8 mouse cellular contexts compared by ENCODE assay signal in genomic region chr11:117890519-117891282, GRCm38 (mm10). TPM values are rescaled to one million over a fixed set of nuclear protein-coding genes. Genes with fewer than 3 reads are reported as not detected.
DNase-seq lines count a peak whose midpoint lies in the region; ATAC-seq and TF ChIP-seq lines count a peak whose summit lies in the region.

No protein-coding gene starts in this region.

- H3K4me2 ChIP-seq in lung, embryonic 16.5 days (ENCODE audit: low read depth, low read length), result peak overlapping the region; percentile 16; the same call in 1 of the 2 replicates
- peak overlapping the region; percentile 65 for H3K4me2 ChIP-seq in embryonic facial prominence, embryonic 13.5 days
- peak overlapping the region; percentile 55; the same call in 1 of the 2 replicates for H3K4me2 ChIP-seq in midbrain, embryonic 13.5 days (replicated peaks)

- no peaks in the 10 kb centered on the region for H3K36me3 ChIP-seq in lung, embryonic 16.5 days (ENCODE audit: control insufficient read depth, insufficient read depth, low read length)
- H3K36me3 ChIP-seq in embryonic facial prominence, embryonic 13.5 days, result no peaks in the 10 kb centered on the region
- no peaks in the 10 kb centered on the region for H3K36me3 ChIP-seq in kidney, adult 2 months (ENCODE audit: control insufficient read depth, insufficient read depth, low read length)
- no peaks in the 10 kb centered on the region for H3K36me3 ChIP-seq in midbrain, embryonic 13.5 days

- no peaks in the 10 kb centered on the region for H3K9me3 ChIP-seq in lung, embryonic 16.5 days (ENCODE audit: control insufficient read depth, low read length)
- H3K9me3 ChIP-seq in embryonic facial prominence, embryonic 13.5 days, result no peaks in the 10 kb centered on the region
- no peaks in the 10 kb centered on the region for H3K9me3 ChIP-seq in midbrain, embryonic 13.5 days

- peak; percentile 56 for TF ChIP-seq CTCF in kidney, adult 2 months (conservative IDR thresholded peaks at IDR 0.05; ENCODE audit: insufficient read depth, insufficient read length, low read depth, low read length)

- no peak overlapping the region for H3K27ac ChIP-seq in lung, embryonic 16.5 days (ENCODE audit: low read length)
- no peak overlapping the region for H3K27ac ChIP-seq in embryonic facial prominence, embryonic 13.5 days
- H3K27ac ChIP-seq in kidney, adult 2 months (ENCODE audit: insufficient read depth, low read depth, low read length), result no peak overlapping the region
- 0 out of 2 replicates have a peak overlapping the region, but pooled peaks have one; percentile 80 for H3K27ac ChIP-seq in midbrain, embryonic 13.5 days

- DNase-seq in lung, adult 18-20 months, result no peak
- DNase-seq in kidney, adult 2 months, result peak; percentile 57
- no peak for DNase-seq in cerebellum, adult 9-11 months
- no peak for DNase-seq in left cerebral cortex, postnatal 14 days (ENCODE audit: low spot score in 2 of 2)
- no peak for DNase-seq in layer of hippocampus, postnatal 14 days (ENCODE audit: low spot score in 2 of 2)

- H3K4me3 ChIP-seq in lung, embryonic 16.5 days (ENCODE audit: low read length), result no peak overlapping the region
- no peak overlapping the region for H3K4me3 ChIP-seq in embryonic facial prominence, embryonic 13.5 days
- H3K4me3 ChIP-seq in kidney, adult 2 months (ENCODE audit: insufficient read depth, low read depth, low read length), result no peak overlapping the region
- no peak overlapping the region for H3K4me3 ChIP-seq in midbrain, embryonic 13.5 days (replicated peaks)

- peaks cover 31% of the 10 kb centered on the region for H3K4me1 ChIP-seq in lung, embryonic 16.5 days (replicated peaks; ENCODE audit: control insufficient read depth, insufficient read depth, low read length)
- peaks cover 38% of the 10 kb centered on the region for H3K4me1 ChIP-seq in embryonic facial prominence, embryonic 13.5 days
- 0 out of 2 replicates have a peak, but pooled peaks cover 2% of the 10 kb centered on the region for H3K4me1 ChIP-seq in kidney, adult 2 months (ENCODE audit: control insufficient read depth, insufficient read depth, low read length)
- H3K4me1 ChIP-seq in midbrain, embryonic 13.5 days (replicated peaks), result peaks cover 36% of the 10 kb centered on the region

- no peak for TF ChIP-seq POLR2A in kidney, adult 2 months (IDR thresholded peaks at IDR 0.05; ENCODE audit: low read depth, low read length)

- ATAC-seq in lung, embryonic 16.5 days (ENCODE audit: low read depth), result peak; percentile 41
- ATAC-seq in embryonic facial prominence, embryonic 13.5 days (ENCODE audit: insufficient number of reproducible peaks, insufficient read depth, low FRiP score, low TSS enrichment, low read depth), result no peak; the same call in 1 of the 2 replicates
- ATAC-seq in midbrain, embryonic 13.5 days, result peak; percentile 65

- H3K27me3 ChIP-seq in lung, embryonic 16.5 days (ENCODE audit: control insufficient read depth, insufficient read depth, low read depth, low read length), result peaks cover 5% of the 10 kb centered on the region; the same call in 1 of the 2 replicates
- peaks cover 47% of the 10 kb centered on the region for H3K27me3 ChIP-seq in embryonic facial prominence, embryonic 13.5 days
- no peaks in the 10 kb centered on the region for H3K27me3 ChIP-seq in kidney, adult 2 months (replicated peaks; ENCODE audit: control insufficient read depth, insufficient read depth, low read length)
- peaks cover 29% of the 10 kb centered on the region for H3K27me3 ChIP-seq in midbrain, embryonic 13.5 days

- peak overlapping the region; percentile 48 for H3K9ac ChIP-seq in lung, embryonic 16.5 days (ENCODE audit: low read length)
- H3K9ac ChIP-seq in embryonic facial prominence, embryonic 13.5 days, result peak overlapping the region; percentile 60; the same call in 1 of the 2 replicates
- H3K9ac ChIP-seq in midbrain, embryonic 13.5 days (replicated peaks), result no peak overlapping the region; the same call in 1 of the 2 replicates

- 27% methylated on average over 13 of the region's 13 CpGs for WGBS in lung, embryonic 16.5 days
- WGBS in embryonic facial prominence, embryonic 13.5 days, result 25% methylated on average over 13 of the region's 13 CpGs
- 36% methylated on average over 13 of the region's 13 CpGs for WGBS in kidney, adult 2 months
- 22% methylated on average over 13 of the region's 13 CpGs for WGBS in midbrain, embryonic 13.5 days

- intact Hi-C loops in left cerebral cortex, postnatal 14 days (cut with DNase I), result no loop called here

RNA-seq across cellular contexts. Expression of gene Tha1, which starts 17.4 kb away (rescaled TPM):
- 4.6 and 5.0 TPM in 2 replicates for polyA plus RNA-seq in lung, embryonic 16.5 days (2015; fragmentation: Nextera tagmentation; extraction: Ambion mirVana)
- 2.7 and 2.9 TPM in 2 replicates for polyA plus RNA-seq in embryonic facial prominence, embryonic 13.5 days (2015; fragmentation: Nextera tagmentation; extraction: Ambion mirVana)
- 14.9 and 20.1 TPM in 2 replicates for polyA plus RNA-seq in kidney, adult 2 months (2012; rRNA removed)
- polyA plus RNA-seq in midbrain, embryonic 13.5 days (2015; fragmentation: Nextera tagmentation; extraction: Ambion mirVana), result 2.6 and 3.0 TPM in 2 replicates
- total RNA-seq in left cerebral cortex, postnatal 14 days (2021), result 1 to 10 TPM; 3.4 to 5.1 TPM
- total RNA-seq in layer of hippocampus, postnatal 14 days (2021), result 1 to 10 TPM; 3.1 to 3.5 TPM

RNA-seq across cellular contexts. Expression of gene Tmem235, which starts 30.1 kb away (rescaled TPM):
- not detected in 2 replicates for polyA plus RNA-seq in lung, embryonic 16.5 days (2015; fragmentation: Nextera tagmentation; extraction: Ambion mirVana)
- not detected in 2 replicates for polyA plus RNA-seq in embryonic facial prominence, embryonic 13.5 days (2015; fragmentation: Nextera tagmentation; extraction: Ambion mirVana)
- polyA plus RNA-seq in kidney, adult 2 months (2012; rRNA removed), result 0.08 and 0.10 TPM in 2 replicates
- polyA plus RNA-seq in midbrain, embryonic 13.5 days (2015; fragmentation: Nextera tagmentation; extraction: Ambion mirVana), result not detected in 2 replicates
- total RNA-seq in left cerebral cortex, postnatal 14 days (2021), result not detected
- not detected for total RNA-seq in layer of hippocampus, postnatal 14 days (2021)

RNA-seq across cellular contexts. Expression of gene Birc5, which starts 41.6 kb away (rescaled TPM):
- 312 and 336 TPM in 2 replicates for polyA plus RNA-seq in lung, embryonic 16.5 days (2015; fragmentation: Nextera tagmentation; extraction: Ambion mirVana)
- 326 and 344 TPM in 2 replicates for polyA plus RNA-seq in embryonic facial prominence, embryonic 13.5 days (2015; fragmentation: Nextera tagmentation; extraction: Ambion mirVana)
- polyA plus RNA-seq in kidney, adult 2 months (2012; rRNA removed), result 0.75 and 1.3 TPM in 2 replicates
- polyA plus RNA-seq in midbrain, embryonic 13.5 days (2015; fragmentation: Nextera tagmentation; extraction: Ambion mirVana), result 99.1 and 105 TPM in 2 replicates
- 1 to 10 TPM; 1.6 to 1.7 TPM for total RNA-seq in left cerebral cortex, postnatal 14 days (2021)
- total RNA-seq in layer of hippocampus, postnatal 14 days (2021), result 1 to 10 TPM; 2.1 to 3.4 TPM

Comparison
In these comparisons a context has a peak if more than half of its experiments do, and no peak if none do; other contexts are left out.
1. RNA of gene Birc5, which starts 41.6 kb away (polyA plus RNA-seq): 326 to 344 TPM in embryonic facial prominence, embryonic 13.5 days, 312 to 336 TPM in lung, embryonic 16.5 days and 99.1 to 105 TPM in midbrain, embryonic 13.5 days; 0.75 to 1.3 TPM in kidney, adult 2 months; every median in the first group is over 10 times any median in the second.
2. Peak in every context shown above with its lines, with median percentiles within 50 percentile points of each other: H3K4me2 ChIP-seq.